Mouse (Mus musculus): ENCODE results near the gene Rftn1. TPM values are rescaled to one million over a fixed set of nuclear protein-coding genes. Genes with fewer than 3 reads are reported as not detected.

Rftn1 gene
- total RNA-seq, 2 experiments from 2014 or later: 0.19 to 4.3 TPM

GRCm38 (mm10) chr17:50180899-50181570 lies 9.4 kb downstream of the Rftn1 start:
- ATAC-seq (replicated peaks; ENCODE audit: low FRiP score, poor library complexity, severe bottlenecking): no peak

GRCm38 (mm10) chr17:50173776-50174175 lies 16.7 kb downstream of the Rftn1 start:
- ATAC-seq (replicated peaks; ENCODE audit: low FRiP score, poor library complexity, severe bottlenecking): no peak

- ATAC-seq (replicated peaks; ENCODE audit: low FRiP score, poor library complexity, severe bottlenecking): no peak
These were observed 17.1 kb downstream of the Rftn1 start for GRCm38 (mm10) chr17:50173368-50173767.

GRCm38 (mm10) chr17:50172795-50173194 lies 17.7 kb downstream of the Rftn1 start:
- no peak for ATAC-seq (replicated peaks; ENCODE audit: low FRiP score, poor library complexity, severe bottlenecking)

GRCm38 (mm10) chr17:50170935-50171545 lies 19.4 kb downstream of the Rftn1 start:
- no peak for ATAC-seq (replicated peaks; ENCODE audit: low FRiP score, poor library complexity, severe bottlenecking)

GRCm38 (mm10) chr17:50169946-50170427 lies 20.5 kb downstream of the Rftn1 start:
- ATAC-seq (replicated peaks; ENCODE audit: low FRiP score, poor library complexity, severe bottlenecking): no peak

GRCm38 (mm10) chr17:50160904-50161805 lies 29.3 kb downstream of the Rftn1 start:
- no peak for ATAC-seq (replicated peaks; ENCODE audit: low FRiP score, poor library complexity, severe bottlenecking)

- ATAC-seq (replicated peaks; ENCODE audit: low FRiP score, poor library complexity, severe bottlenecking): no peak
These were observed 30.1 kb downstream of the Rftn1 start for GRCm38 (mm10) chr17:50160357-50160756.

GRCm38 (mm10) chr17:50159816-50160215 lies 30.7 kb downstream of the Rftn1 start:
- ATAC-seq (replicated peaks; ENCODE audit: low FRiP score, poor library complexity, severe bottlenecking): no peak

- peak; percentile 91 for ATAC-seq (replicated peaks; ENCODE audit: low FRiP score, poor library complexity, severe bottlenecking)
These were observed 31.9 kb downstream of the Rftn1 start for GRCm38 (mm10) chr17:50158565-50158964.

- no peak for ATAC-seq (replicated peaks; ENCODE audit: low FRiP score, poor library complexity, severe bottlenecking)
These were observed 33.0 kb downstream of the Rftn1 start for GRCm38 (mm10) chr17:50157190-50158150.

- ATAC-seq (replicated peaks; ENCODE audit: low FRiP score, poor library complexity, severe bottlenecking): no peak
These were observed 38.4 kb downstream of the Rftn1 start for GRCm38 (mm10) chr17:50152085-50152484.

- ATAC-seq (replicated peaks; ENCODE audit: low FRiP score, poor library complexity, severe bottlenecking): no peak
These were observed 39.2 kb downstream of the Rftn1 start for GRCm38 (mm10) chr17:50151208-50151723.

GRCm38 (mm10) chr17:50150416-50151207 lies 39.9 kb downstream of the Rftn1 start:
- ATAC-seq (replicated peaks; ENCODE audit: low FRiP score, poor library complexity, severe bottlenecking): no peak

- ATAC-seq (replicated peaks; ENCODE audit: low FRiP score, poor library complexity, severe bottlenecking): no peak
These were observed 40.7 kb downstream of the Rftn1 start for GRCm38 (mm10) chr17:50149690-50150210.

GRCm38 (mm10) chr17:50147831-50148587 lies 42.5 kb downstream of the Rftn1 start:
- no peak for ATAC-seq (replicated peaks; ENCODE audit: low FRiP score, poor library complexity, severe bottlenecking)

- ATAC-seq (replicated peaks; ENCODE audit: low FRiP score, poor library complexity, severe bottlenecking): no peak
These were observed 47.1 kb downstream of the Rftn1 start for GRCm38 (mm10) chr17:50143354-50143753.
